Mouse (Mus musculus) bone marrow macrophage, adult 2 months (primary cell): ENCODE results near the gene Chd6.

Experiments used
- CTCF ChIP-seq: IDR thresholded peaks from 2 replicates; pipeline ENCODE4 v1.5.1; 2012; ENCODE audit warnings: low read depth, mild to moderate bottlenecking, low read length, moderate library complexity
- POLR2A ChIP-seq: IDR thresholded peaks from 2 replicates; pipeline ENCODE4 v1.6.1; 2012; ENCODE audit warnings: mild to moderate bottlenecking, low read depth, low read length, borderline replicate concordance

DNA sequence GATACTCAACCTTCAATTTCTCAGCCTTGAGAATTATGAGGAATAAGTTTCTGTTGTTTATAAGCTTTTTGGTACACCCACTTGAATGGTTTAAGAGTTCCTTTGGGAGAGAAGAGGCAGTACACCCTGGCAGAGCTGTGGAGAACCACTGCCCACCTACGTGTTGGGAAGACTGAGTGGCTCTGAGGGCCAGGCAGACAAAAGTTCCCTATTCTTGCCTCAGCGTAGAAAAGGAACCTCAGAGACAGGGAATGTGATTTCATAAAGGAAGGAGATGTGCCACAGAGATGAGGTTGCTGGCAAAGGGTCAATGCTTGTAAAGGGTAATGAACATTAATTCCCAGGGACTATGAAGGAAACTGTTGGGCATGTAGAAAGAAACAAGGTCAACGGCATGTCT is 154.3 kb downstream of the Chd6 start:
- no peak for TF ChIP-seq POLR2A
- no peak for TF ChIP-seq CTCF
